Mouse (Mus musculus): Measurements from ENCODE around the gene Zfp27.

DNA sequence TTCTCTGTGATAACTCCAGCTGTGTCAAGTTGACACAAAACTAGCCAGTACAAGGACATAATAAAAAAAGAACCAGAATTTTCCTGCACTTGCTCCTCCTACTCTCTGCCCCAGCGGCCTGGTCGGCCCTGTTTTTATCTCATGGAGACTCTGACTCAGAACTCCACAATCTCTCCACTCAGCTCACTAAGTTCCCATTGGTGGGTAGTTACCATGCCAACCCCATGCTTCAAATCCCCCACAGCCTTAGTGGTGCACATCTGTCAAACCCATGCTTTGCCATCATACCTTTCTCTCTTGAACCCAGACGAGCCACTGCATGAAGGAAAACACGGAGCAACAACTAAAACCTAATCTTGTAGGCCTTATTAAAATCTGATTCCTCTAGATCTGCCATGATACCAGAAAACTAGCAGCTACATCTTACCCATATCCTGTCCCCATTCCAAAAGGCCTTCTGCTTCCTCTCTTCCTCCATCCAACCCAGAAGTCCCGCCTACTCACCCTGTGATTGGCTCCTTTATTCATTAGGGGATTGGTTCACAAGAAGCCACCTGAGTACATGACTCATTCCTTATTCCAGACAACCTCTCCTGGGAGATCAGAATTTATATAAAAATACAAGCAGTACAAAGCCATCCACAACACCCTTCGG lies 15.2 kb upstream of the Zfp27 start:
- no peak for TF ChIP-seq CTCF (IDR thresholded peaks at IDR 0.05; ENCODE audit: low read depth, low read length)
- no peak for TF ChIP-seq GATA1 (IDR thresholded peaks at IDR 0.05; ENCODE audit: borderline replicate concordance, low read length)
- TF ChIP-seq TAL1 (conservative IDR thresholded peaks at IDR 0.05; ENCODE audit: low read depth, low read length), result no peak
- no peak for TF ChIP-seq POLR2AphosphoS5 (IDR thresholded peaks at IDR 0.05; ENCODE audit: insufficient replicate concordance, low read depth, low read length)
- TF ChIP-seq GATA2 (IDR thresholded peaks at IDR 0.05; ENCODE audit: borderline replicate concordance, low read depth, low read length), result no peak
